Mouse (Mus musculus) forebrain, embryonic 16.5 days (tissue): ENCODE results near the gene Atp6v1c2. TPM values are rescaled to one million over a fixed set of nuclear protein-coding genes. Genes with fewer than 3 reads are reported as not detected.

ENCODE experiments used
- ATAC-seq: fragments of 200-750 bp; cut with Nextera tagmentation; 2 replicates; pipeline ENCODE4 v1.8.0; 2017; ENCODE audit warnings: mild to moderate bottlenecking, moderate library complexity
- H3K27ac ChIP-seq: fragments of 300-500 bp; sonication (generic); 2 replicates; pipeline ENCODE4 v1.5.1; 2014; ENCODE audit warnings: low read length, control low read depth
- H3K27me3 ChIP-seq: fragments of 300-500 bp; sonication (generic); replicated peaks from 2 replicates; pipeline ENCODE4 v1.6.1; 2014; ENCODE audit warnings: low read length; ENCODE audit not compliant: control insufficient read depth, insufficient read depth
- H3K36me3 ChIP-seq: fragments of 300-500 bp; sonication (generic); 2 replicates; pipeline ENCODE4 v1.6.1; 2014; ENCODE audit not compliant: control insufficient read depth, insufficient read depth
- H3K4me1 ChIP-seq: fragments of 300-500 bp; sonication (generic); replicated peaks from 2 replicates; pipeline ENCODE4 v1.6.1; 2014; ENCODE audit warnings: low read length; ENCODE audit not compliant: control insufficient read depth, insufficient read depth
- H3K4me2 ChIP-seq: fragments of 300-500 bp; sonication (generic); 2 replicates; pipeline ENCODE4 v1.6.1; 2014; ENCODE audit warnings: mild to moderate bottlenecking, low read length, control low read depth
- H3K4me3 ChIP-seq: fragments of 300-500 bp; sonication (generic); replicated peaks from 2 replicates; pipeline ENCODE4 v1.5.1; 2014; ENCODE audit warnings: mild to moderate bottlenecking, low read length, control low read depth
- H3K9ac ChIP-seq: fragments of 300-500 bp; sonication (generic); replicated peaks from 2 replicates; pipeline ENCODE4 v1.6.1; 2014; ENCODE audit warnings: low read depth, low read length, control low read depth
- H3K9me3 ChIP-seq: fragments of 300-500 bp; sonication (generic); 2 replicates; pipeline ENCODE4 v1.6.1; 2016; ENCODE audit warnings: low read length; ENCODE audit not compliant: control insufficient read depth
- WGBS: fragments of 180-500 bp; shearing (Covaris S2); extraction: QIAGEN DNeasy Blood & Tissue Kit; methylation state at CpG from one replicate; pipeline ENCODE4 v1.1.7; 2014; 5-methylcytosine and 5-hydroxymethylcytosine counted together
- polyA plus RNA-seq: library from polyadenylated mRNA; unstranded; fragments of >200 nt; fragmentation: Nextera tagmentation; extraction: Ambion mirVana; gene quantifications from 2 replicates; pipeline ENCODE4 v1.2.1, GENCODE M21; 2015

Atp6v1c2 gene
- polyA plus RNA-seq, 1 experiment from 2014 or later = 1.3 TPM

- Histone ChIP-seq H3K9me3 (no peaks in the 10 kb centered on the region), H3K4me3 (no peak overlapping the region), H3K4me1 (peaks cover 4% of the 10 kb centered on the region; the same call in 1 of the 2 replicates), H3K36me3 (no peaks in the 10 kb centered on the region), H3K9ac (no peak overlapping the region), H3K27me3 (no peaks in the 10 kb centered on the region), H3K27ac (no peak overlapping the region), H3K4me2 (no peak overlapping the region)
- no peak for ATAC-seq
- 26% methylated on average over 4 of the region's 4 CpGs for whole genome bisulfite sequencing
Measured at GRCm38 (mm10) chr12:17308246-17308645, 20.9 kb downstream of the Atp6v1c2 start.

- Histone ChIP-seq H3K9ac (no peak overlapping the region), H3K4me1 (no peaks in the 10 kb centered on the region), H3K27ac (no peak overlapping the region), H3K27me3 (no peaks in the 10 kb centered on the region), H3K36me3 (no peaks in the 10 kb centered on the region), H3K4me2 (no peak overlapping the region), H3K4me3 (no peak overlapping the region), H3K9me3 (no peaks in the 10 kb centered on the region)
- 86% methylated on average over 7 of the region's 7 CpGs for WGBS
- ATAC-seq = no peak
Measured at GRCm38 (mm10) chr12:17305445-17305844, 23.7 kb downstream of the Atp6v1c2 start.

GRCm38 (mm10) chr12:17299902-17300301 lies 29.3 kb downstream of the Atp6v1c2 start:
- no peak overlapping the region for H3K4me3 ChIP-seq
- H3K36me3 ChIP-seq = no peaks in the 10 kb centered on the region
- H3K27me3 ChIP-seq = no peaks in the 10 kb centered on the region
- 87% methylated on average over 1 of the region's 1 CpGs for WGBS
- ATAC-seq = no peak
- no peak overlapping the region for H3K27ac ChIP-seq
- no peaks in the 10 kb centered on the region for H3K4me1 ChIP-seq
- H3K4me2 ChIP-seq = no peak overlapping the region
- no peaks in the 10 kb centered on the region for H3K9me3 ChIP-seq
- no peak overlapping the region for H3K9ac ChIP-seq

GRCm38 (mm10) chr12:17296899-17297298 lies 32.3 kb downstream of the Atp6v1c2 start:
- no peak overlapping the region for H3K4me2 ChIP-seq
- WGBS = 83% methylated on average over 2 of the region's 2 CpGs
- no peak overlapping the region for H3K4me3 ChIP-seq
- no peaks in the 10 kb centered on the region for H3K4me1 ChIP-seq
- no peak overlapping the region for H3K9ac ChIP-seq
- H3K27ac ChIP-seq = no peak overlapping the region
- ATAC-seq = no peak
- H3K36me3 ChIP-seq = no peaks in the 10 kb centered on the region
- H3K27me3 ChIP-seq = no peaks in the 10 kb centered on the region
- no peaks in the 10 kb centered on the region for H3K9me3 ChIP-seq

GRCm38 (mm10) chr12:17290569-17290968 lies 38.6 kb downstream of the Atp6v1c2 start:
- no peaks in the 10 kb centered on the region for H3K4me1 ChIP-seq
- H3K9me3 ChIP-seq = no peaks in the 10 kb centered on the region
- no peaks in the 10 kb centered on the region for H3K27me3 ChIP-seq
- no peak overlapping the region for H3K27ac ChIP-seq
- no peak overlapping the region for H3K9ac ChIP-seq
- no peak for ATAC-seq
- H3K36me3 ChIP-seq = 0 out of 2 replicates have a peak, but pooled peaks cover 2% of the 10 kb centered on the region
- 81% methylated on average over 4 of the region's 4 CpGs for WGBS
- no peak overlapping the region for H3K4me3 ChIP-seq
- H3K4me2 ChIP-seq = no peak overlapping the region

GRCm38 (mm10) chr12:17289913-17290312 lies 39.2 kb downstream of the Atp6v1c2 start:
- Histone ChIP-seq H3K9ac (no peak overlapping the region), H3K4me3 (no peak overlapping the region), H3K9me3 (no peaks in the 10 kb centered on the region), H3K36me3 (peaks cover 6% of the 10 kb centered on the region; the same call in 1 of the 2 replicates), H3K27me3 (no peaks in the 10 kb centered on the region), H3K27ac (no peak overlapping the region), H3K4me2 (no peak overlapping the region), H3K4me1 (no peaks in the 10 kb centered on the region)
- ATAC-seq = no peak
- WGBS = 77% methylated on average over 2 of the region's 2 CpGs

GRCm38 (mm10) chr12:17289060-17289459 lies 40.1 kb downstream of the Atp6v1c2 start:
- Histone ChIP-seq H3K4me2 (no peak overlapping the region), H3K36me3 (peaks cover 12% of the 10 kb centered on the region), H3K27me3 (no peaks in the 10 kb centered on the region), H3K4me1 (no peaks in the 10 kb centered on the region), H3K27ac (no peak overlapping the region), H3K9me3 (no peaks in the 10 kb centered on the region), H3K4me3 (no peak overlapping the region), H3K9ac (no peak overlapping the region)
- 72% methylated on average over 2 of the region's 2 CpGs for WGBS
- ATAC-seq = no peak

- no peaks in the 10 kb centered on the region for H3K9me3 ChIP-seq
- no peak overlapping the region for H3K4me3 ChIP-seq
- no peaks in the 10 kb centered on the region for H3K4me1 ChIP-seq
- peaks cover 18% of the 10 kb centered on the region for H3K36me3 ChIP-seq
- ATAC-seq = no peak
- 84% methylated on average over 4 of the region's 4 CpGs for WGBS
- H3K9ac ChIP-seq = no peak overlapping the region
- H3K4me2 ChIP-seq = no peak overlapping the region
- no peak overlapping the region for H3K27ac ChIP-seq
- no peaks in the 10 kb centered on the region for H3K27me3 ChIP-seq
Measured at GRCm38 (mm10) chr12:17288496-17288895, 40.7 kb downstream of the Atp6v1c2 start.

- H3K36me3 ChIP-seq = peaks cover 62% of the 10 kb centered on the region
- H3K9me3 ChIP-seq = no peaks in the 10 kb centered on the region
- no peaks in the 10 kb centered on the region for H3K27me3 ChIP-seq
- H3K27ac ChIP-seq = no peak overlapping the region
- peaks cover 32% of the 10 kb centered on the region for H3K4me1 ChIP-seq
- WGBS = 74% methylated on average over 7 of the region's 7 CpGs
- no peak overlapping the region for H3K4me2 ChIP-seq
- H3K4me3 ChIP-seq = no peak overlapping the region
- no peak overlapping the region for H3K9ac ChIP-seq
- ATAC-seq = no peak
Measured at GRCm38 (mm10) chr12:17273841-17274240, 55.3 kb downstream of the Atp6v1c2 start.

- Histone ChIP-seq H3K27me3 (no peaks in the 10 kb centered on the region), H3K9ac (no peak overlapping the region), H3K4me2 (no peak overlapping the region), H3K9me3 (no peaks in the 10 kb centered on the region), H3K27ac (no peak overlapping the region), H3K4me1 (peaks cover 47% of the 10 kb centered on the region), H3K36me3 (peaks cover 43% of the 10 kb centered on the region), H3K4me3 (no peak overlapping the region)
- ATAC-seq = no peak
- WGBS = 76% methylated on average over 1 of the region's 1 CpGs
Measured at GRCm38 (mm10) chr12:17271272-17271671, 57.9 kb downstream of the Atp6v1c2 start.
